Mouse (Mus musculus) thymus, postnatal 36 days (tissue): ENCODE measurements around the gene Vmn1r167.
"Not testable (repeated sequence)": the region's sequence is repeated elsewhere in the genome, so short reads cannot be mapped to it uniquely, and the experiment has no call there.

Experiments used
- DNase-seq, 2 experiments: peaks; one replicate each; pipeline ENCODE4 v3.0.0; 2022; ENCODE audit warnings: mixed read lengths in 2 of 2

The Vmn1r167 gene

GRCm38 (mm10) chr7:23507106-23507505, at the start of gene Vmn1r167:
Gene Vmn1r167 (minus strand): TSS chr7:23507206.
- DNase-seq: not testable (repeated sequence)

- DNase-seq: not testable (repeated sequence)
Observed at GRCm38 (mm10) chr7:23539432-23539831, 32.4 kb upstream of the Vmn1r167 start, which contains the start of gene Vmn1r168. Gene Vmn1r168 (plus strand): TSS chr7:23539732.

GRCm38 (mm10) chr7:23472886-23473285, 34.1 kb downstream of the Vmn1r167 start:
- not testable (repeated sequence) for DNase-seq

- DNase-seq: not testable (repeated sequence)
Observed at GRCm38 (mm10) chr7:23470832-23471231, 36.2 kb downstream of the Vmn1r167 start.

GRCm38 (mm10) chr7:23470201-23470600, 36.8 kb downstream of the Vmn1r167 start:
- not testable (repeated sequence) for DNase-seq
